Mouse (Mus musculus): ENCODE results near the gene Ubn1.

Gene Ubn1

GRCm38 (mm10) chr16:5071974-5072373 lies 22.1 kb downstream of the Ubn1 start:
- no peak for DNase-seq (ENCODE audit: low spot score in 2 of 2)

- no peak for DNase-seq (ENCODE audit: low spot score in 2 of 2)
These were observed 24.5 kb downstream of the Ubn1 start for GRCm38 (mm10) chr16:5074341-5074740.

GRCm38 (mm10) chr16:5085196-5085595 lies 35.3 kb downstream of the Ubn1 start:
- DNase-seq (ENCODE audit: low spot score in 2 of 2) = no peak

- no peak for DNase-seq (ENCODE audit: low spot score in 2 of 2)
These were observed 36.3 kb downstream of the Ubn1 start for GRCm38 (mm10) chr16:5086179-5086578.

- no peak for DNase-seq (ENCODE audit: low spot score in 2 of 2)
These were observed 39.2 kb downstream of the Ubn1 start for GRCm38 (mm10) chr16:5089021-5089420.

- DNase-seq (ENCODE audit: low spot score in 2 of 2) = no peak
These were observed 43.4 kb downstream of the Ubn1 start for GRCm38 (mm10) chr16:5093285-5093684.

GRCm38 (mm10) chr16:5096504-5096903 lies 46.6 kb downstream of the Ubn1 start:
- DNase-seq (ENCODE audit: low spot score in 2 of 2) = no peak

GRCm38 (mm10) chr16:5101000-5101399 lies 51.1 kb downstream of the Ubn1 start:
- DNase-seq (ENCODE audit: low spot score in 2 of 2) = no peak

GRCm38 (mm10) chr16:5109877-5110276 lies 60.0 kb downstream of the Ubn1 start:
- no peak for DNase-seq (ENCODE audit: low spot score in 2 of 2)

GRCm38 (mm10) chr16:5111021-5111420 lies 61.2 kb downstream of the Ubn1 start:
- DNase-seq (ENCODE audit: low spot score in 2 of 2) = no peak

GRCm38 (mm10) chr16:5113002-5113550 lies 63.2 kb downstream of the Ubn1 start:
- no peak for DNase-seq (ENCODE audit: low spot score in 2 of 2)

GRCm38 (mm10) chr16:5113582-5113981 lies 63.7 kb downstream of the Ubn1 start:
- DNase-seq (ENCODE audit: low spot score in 2 of 2) = no peak

GRCm38 (mm10) chr16:5119385-5119784 lies 69.5 kb downstream of the Ubn1 start:
- no peak for DNase-seq (ENCODE audit: low spot score in 2 of 2)

GRCm38 (mm10) chr16:5119845-5120244 lies 70.0 kb downstream of the Ubn1 start:
- DNase-seq (ENCODE audit: low spot score in 2 of 2) = no peak

- DNase-seq (ENCODE audit: low spot score in 2 of 2) = no peak
These were observed 73.6 kb downstream of the Ubn1 start for GRCm38 (mm10) chr16:5123476-5123875.

GRCm38 (mm10) chr16:5130196-5130595 lies 80.3 kb downstream of the Ubn1 start:
- no peak for DNase-seq (ENCODE audit: low spot score in 2 of 2)

GRCm38 (mm10) chr16:5130766-5131165 lies 80.9 kb downstream of the Ubn1 start:
- no peak for DNase-seq (ENCODE audit: low spot score in 2 of 2)

GRCm38 (mm10) chr16:5131251-5131922 lies 81.5 kb downstream of the Ubn1 start:
- DNase-seq (ENCODE audit: low spot score in 2 of 2) = no peak

- no peak for DNase-seq (ENCODE audit: low spot score in 2 of 2)
These were observed 82.5 kb downstream of the Ubn1 start, which contains the start of gene Ppl for GRCm38 (mm10) chr16:5132401-5132801. TSS of gene Ppl (minus strand) at chr16:5132421.

GRCm38 (mm10) chr16:5134623-5135330 lies 84.9 kb downstream of the Ubn1 start:
- no peak for DNase-seq (ENCODE audit: low spot score in 2 of 2)

GRCm38 (mm10) chr16:5135551-5136261 lies 85.8 kb downstream of the Ubn1 start:
- no peak for DNase-seq (ENCODE audit: low spot score in 2 of 2)
